Mouse (Mus musculus): ENCODE results near the gene Rptor.

DNA sequence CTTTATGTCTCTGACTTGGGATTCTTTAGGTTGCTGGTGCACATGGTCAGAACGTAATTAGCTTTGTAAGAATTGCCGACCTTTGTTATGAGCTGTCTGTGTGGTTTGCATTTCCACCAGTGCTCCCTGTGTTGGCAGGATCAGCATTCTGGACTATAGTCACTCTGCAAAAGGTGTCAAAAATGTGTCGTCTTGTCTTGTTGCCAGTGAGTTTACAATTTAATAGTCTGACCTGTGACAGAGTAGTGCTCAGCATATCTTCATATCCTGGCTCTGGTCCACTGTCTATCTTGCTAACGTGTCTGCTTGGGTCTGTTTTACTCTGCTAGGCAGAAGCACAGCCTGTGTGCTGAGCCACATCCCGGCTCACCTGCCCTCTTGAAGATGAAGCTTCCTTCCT is 128.7 kb downstream of the Rptor start:
- TF ChIP-seq CTCF (IDR thresholded peaks at IDR 0.05; ENCODE audit: extremely low read depth, insufficient read depth, low read length) (no peak), POLR2A (IDR thresholded peaks at IDR 0.05; ENCODE audit: extremely low read depth, insufficient read depth, low read length) (no peak)
